Mouse (Mus musculus): Measurements from ENCODE around the gene Hoxc4.

The Hoxc4 gene

DNA sequence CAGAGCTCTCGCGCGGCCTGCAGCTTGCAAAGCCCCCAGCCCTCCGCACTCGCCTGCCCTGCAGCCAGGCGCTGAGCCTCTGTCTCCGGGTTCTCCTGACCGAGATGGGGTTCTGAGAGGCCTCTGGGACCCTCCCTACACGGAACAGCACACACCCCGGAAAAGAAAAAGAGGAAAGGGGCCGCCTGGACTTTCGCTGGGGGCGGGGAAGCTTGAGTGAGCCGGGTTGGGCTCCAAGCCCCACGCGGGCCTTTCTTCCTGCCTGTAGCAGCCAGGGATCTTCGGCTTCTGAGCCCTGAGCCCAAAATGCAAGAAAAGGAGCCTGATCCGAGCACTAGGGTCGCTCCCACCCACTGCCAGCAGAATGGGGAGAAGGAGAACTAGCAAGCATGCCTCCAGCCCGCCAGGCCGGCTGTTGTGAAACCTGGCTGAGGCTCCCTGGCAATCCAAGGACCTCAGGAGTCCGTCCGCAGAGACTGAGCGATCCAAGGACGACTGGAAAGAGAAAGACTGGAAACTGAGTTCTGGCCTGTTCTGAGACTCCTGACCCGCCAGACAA lies 6.7 kb upstream of the Hoxc4 start:
- DNase-seq (ENCODE audit: low read depth), result no peak

DNA sequence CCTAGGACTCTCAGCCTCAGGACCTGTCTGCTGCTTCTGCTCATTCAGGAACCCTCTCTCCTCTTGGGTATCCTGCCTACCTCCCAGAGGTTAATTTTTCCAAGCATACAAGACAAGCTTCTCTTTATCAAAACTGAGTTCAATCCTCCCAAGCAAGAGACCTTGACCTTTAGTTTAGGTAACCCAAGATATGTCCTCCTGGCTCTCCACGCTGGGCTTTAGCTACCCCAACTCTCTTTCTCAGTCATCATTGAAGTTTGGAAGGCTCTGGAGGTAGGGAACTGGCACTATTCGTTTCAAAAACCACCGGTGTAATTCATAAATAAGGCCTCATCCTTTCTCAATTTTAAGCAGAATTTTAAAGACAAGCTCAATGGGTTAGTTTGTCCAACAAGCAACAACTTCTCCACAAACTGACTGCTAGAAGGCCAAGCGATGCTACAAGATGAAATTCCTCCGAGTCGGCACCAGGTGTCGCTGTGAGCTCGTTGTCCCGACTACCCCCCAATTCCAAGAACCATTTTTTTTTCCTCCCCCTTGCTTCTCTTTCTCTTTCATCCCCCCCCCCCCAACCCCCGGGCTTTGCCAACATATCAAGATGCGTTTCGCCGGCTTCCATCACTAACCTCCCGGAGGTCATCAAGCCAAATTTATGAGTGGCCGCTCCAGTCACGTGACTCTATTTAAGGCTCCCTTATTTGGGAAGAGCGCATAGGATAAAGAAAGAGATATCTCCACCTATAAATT lies 5.3 kb upstream of the Hoxc4 start:
- peak; percentile 66 for DNase-seq (ENCODE audit: low read depth)

DNA sequence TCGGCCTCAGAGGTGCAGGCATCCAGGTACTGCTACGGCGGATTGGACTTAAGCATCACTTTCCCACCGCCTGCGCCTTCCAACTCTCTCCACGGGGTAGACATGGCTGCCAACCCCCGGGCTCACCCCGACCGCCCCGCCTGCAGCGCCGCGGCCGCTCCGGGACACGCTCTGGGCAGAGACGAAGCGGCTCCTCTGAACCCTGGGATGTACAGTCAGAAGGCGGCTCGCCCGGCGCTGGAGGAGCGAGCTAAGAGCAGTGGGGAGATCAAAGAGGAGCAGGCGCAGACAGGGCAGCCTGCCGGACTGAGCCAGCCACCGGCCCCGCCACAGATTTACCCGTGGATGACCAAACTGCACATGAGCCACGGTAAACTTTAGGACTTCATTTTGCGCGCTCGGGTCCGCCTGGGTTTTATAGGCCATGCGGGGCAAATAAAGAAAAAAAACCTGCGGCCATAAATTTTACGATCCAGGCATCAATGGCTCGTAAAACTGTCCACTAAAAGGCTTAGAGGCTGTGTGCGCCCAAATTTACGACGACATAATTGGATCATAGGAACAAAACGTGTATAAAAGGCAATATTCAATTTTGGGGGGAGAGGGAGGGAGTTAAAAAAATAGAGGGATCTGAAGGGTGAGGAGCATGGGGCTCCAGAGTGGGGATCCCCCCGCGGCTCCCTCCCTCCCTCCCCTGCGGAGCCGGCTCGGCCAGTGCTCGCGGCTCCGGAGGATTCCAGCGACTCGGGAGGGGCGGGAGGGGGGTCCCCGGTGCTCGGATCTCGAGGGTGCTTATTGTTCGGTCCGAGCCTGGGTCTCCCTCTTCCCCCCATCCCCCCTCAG lies 4.3 kb upstream of the Hoxc4 start:
- no peak for DNase-seq (ENCODE audit: low read depth)

DNA sequence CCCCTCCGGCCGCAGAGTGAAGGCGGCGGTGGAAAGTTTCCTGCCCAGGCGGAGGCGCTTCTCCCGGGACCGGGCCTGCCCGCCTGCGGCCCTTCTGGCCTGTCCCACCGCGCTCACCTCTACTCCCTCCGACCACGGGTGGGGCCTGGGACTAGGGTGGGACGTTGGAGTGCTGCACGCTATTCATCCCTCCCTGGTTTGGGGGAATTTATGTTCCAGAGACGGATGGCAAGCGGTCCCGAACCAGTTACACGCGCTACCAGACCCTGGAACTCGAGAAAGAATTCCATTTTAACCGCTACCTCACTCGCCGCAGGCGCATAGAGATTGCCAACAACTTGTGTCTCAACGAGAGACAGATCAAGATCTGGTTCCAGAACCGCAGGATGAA lies 3.7 kb upstream of the Hoxc4 start:
- no peak for DNase-seq (ENCODE audit: low read depth)

DNA sequence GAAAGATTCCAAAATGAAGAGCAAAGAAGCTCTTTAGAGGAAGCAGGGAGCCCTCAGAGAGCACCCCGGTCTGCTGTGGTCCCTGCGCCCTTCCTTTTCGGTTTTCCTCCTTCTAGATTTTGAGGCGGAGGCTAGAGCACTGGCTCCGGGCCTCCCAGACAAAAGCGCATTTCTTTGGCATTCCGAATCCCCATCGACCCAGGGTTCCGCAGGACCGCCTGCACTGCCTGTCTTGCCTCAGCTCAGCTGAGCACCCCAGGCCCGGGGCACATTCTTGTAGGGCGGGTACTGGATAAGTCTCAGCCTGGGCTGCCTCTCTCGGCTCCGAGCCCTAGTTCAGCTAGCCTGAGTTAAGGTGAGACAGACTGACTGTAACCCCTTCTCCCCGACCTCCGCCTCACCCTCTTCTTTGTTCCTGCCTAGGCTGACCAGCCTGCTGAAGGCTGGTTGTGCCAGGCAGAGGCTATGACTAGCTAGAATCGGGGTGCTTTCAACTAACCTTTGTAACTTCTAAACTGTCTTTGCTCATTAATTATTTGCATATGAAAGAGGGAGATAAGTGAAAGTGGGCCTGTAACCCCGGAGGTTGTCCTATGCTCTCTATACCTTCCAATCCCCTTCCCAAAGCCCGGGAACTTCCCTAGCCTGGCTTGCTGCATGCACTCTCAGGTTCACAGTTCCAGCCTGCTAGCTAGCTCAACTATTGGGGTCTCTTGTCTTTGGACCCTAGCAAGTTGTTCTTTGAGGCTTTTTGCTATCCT lies 3.1 kb upstream of the Hoxc4 start:
- no peak for DNase-seq (ENCODE audit: low read depth)

DNA sequence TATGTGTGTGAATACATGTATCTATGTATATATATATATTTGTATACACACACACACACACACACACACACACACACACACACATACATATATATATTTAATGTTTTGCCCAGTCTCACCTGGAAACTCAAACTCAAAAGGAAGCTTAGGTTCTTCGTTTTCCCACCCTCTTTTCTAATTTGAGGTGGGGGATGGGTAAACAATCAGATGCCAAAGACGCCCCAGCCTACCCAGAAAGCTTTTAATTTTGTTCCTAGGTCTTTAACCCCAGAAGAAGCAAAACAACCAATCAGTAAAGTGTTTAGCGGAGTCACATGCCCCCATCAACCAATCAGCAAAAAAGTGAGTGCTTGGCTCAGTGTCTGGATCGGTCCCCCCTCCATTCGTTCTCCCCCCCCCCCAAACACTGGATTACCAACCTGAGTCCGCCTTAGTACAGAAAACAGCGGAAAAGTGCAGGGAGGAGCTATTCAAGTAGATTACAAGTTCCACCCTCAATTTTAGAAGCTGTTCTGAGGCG lies 2.2 kb downstream of the Hoxc4 start:
- no peak for DNase-seq (ENCODE audit: low read depth)

DNA sequence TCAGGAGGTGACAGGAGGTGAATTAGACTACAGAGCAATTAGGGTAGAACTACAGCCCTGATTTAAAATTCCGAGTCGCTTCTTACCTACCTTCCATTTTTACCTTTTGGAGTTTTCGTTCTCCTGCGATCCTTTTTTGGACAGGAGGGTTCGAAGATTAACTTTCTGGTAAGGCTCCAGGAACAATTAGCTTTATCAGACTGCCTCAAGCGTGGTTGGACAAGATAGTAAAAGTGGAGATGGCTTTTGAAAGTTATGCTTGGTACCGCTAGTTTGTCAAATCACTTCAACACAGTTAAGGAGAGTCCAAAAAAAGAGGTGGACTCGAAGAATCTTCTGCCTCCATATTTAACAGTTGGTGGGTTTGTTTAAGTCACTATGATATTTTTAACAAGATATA lies 2.8 kb downstream of the Hoxc4 start:
- no peak for DNase-seq (ENCODE audit: low read depth)

DNA sequence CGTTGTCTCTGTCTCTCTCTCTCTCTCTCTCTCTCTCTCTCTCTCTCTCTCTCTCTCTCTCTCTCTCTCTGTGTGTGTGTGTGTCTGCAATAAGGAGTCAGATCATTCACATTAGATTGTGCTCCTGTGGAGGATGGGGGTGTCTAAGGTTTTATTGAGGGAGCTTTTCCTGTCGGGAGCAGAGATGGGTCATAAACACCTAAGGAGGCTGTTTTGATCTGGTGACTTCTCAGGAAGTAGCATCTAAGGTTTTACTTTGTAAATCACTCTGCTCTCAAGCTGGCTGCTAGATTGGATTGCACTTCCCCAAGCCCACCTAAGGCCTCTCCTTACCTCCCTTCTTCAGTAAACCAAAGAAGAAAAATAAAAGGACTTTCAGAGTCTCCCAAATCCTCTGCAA lies 5.4 kb downstream of the Hoxc4 start:
- DNase-seq (ENCODE audit: low read depth), result no peak

DNA sequence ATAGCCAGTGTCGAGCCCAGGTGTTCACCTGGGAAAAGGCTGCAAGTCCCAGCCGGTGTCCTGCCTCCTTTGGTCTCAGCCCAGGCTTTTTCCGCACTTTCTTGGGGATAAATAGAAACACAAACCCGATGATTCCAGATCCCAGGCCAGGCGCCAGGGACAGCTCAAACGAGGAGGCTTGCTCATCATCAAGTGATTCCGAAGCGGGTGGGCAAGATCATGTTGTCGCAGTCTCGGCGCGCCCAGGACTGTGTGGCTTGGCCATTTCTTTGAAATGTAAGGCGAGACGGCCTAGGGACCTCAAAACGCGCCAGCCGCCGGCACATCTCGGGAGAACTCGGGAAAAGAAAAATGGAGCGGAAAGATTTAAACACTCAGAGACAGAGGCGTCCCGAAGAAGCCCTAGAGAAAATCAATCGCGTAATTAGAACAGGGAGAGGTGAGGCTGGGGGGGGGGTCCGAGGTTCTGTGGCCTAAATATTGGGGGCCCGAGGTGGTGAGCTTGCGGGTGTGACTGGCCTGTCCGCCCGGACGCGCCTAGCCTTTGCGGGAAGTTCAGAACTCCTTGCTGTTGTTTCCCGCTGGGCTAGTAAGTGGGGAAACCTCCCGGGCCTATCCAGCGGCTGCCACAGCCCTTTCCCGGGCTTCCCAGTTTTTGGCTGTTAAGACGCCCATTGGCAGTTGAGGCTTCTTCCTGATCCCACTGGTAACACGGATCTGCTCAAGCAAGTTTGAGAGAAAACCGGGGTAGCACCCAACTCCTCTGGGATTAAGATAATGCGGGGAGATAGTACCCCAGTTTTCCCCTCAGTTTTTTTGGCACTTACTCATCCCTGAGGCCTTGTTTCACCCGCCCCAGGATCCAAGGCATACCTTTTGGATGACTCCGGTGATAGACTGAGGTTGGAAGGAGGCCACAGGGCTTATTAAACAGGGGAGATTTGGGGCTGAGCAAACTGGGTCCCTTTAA lies 8.8 kb downstream of the Hoxc4 start:
- DNase-seq (ENCODE audit: low read depth), result no peak

DNA sequence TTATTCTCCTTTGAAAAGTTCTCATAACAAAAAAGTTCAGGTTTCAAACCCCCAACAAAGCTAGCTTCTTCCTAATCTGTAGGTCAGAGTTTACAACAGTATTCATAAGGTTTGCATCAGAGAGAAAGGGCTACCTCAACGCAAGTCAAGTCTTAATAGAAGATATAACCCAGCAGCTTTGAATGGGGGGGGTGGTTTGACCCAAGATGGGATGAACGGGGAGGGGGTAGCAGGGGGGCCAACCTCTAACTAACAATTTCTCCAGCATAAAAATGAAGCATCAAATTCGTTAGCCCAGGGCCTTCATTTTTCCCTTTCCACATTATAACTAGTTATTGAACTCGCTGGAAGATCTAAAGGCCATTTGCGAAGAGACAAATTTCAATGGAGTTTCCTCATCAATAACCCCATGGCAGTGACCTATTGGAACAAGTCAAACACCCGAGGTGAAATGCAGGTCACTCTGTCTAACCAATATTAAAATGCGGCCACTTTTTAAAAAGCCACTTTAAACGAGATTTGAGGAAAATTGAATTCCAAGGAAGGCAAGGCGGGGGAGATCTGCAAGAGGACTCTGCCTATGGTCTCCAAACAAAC lies 10.3 kb downstream of the Hoxc4 start:
- DNase-seq (ENCODE audit: low read depth), result no peak

DNA sequence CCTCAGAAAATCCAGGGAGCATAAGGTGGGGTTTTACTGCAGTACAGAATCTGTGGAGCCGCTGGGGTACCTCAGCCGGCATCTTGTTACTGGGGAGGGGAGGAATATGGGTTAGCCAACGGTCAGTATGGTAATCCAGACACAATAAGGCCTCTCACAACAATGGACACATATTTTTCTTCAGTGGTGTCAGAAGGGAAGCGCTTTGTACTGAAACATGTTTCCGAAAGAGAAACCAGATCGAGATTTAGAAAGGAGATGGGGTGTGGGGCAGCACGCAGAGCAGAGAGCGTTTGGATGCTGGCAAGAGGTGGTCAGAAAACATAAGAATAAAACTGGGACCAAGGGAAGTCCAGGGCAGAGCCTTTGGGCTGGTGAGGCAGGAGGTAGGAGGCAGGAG lies 11.4 kb downstream of the Hoxc4 start:
- no peak for DNase-seq (ENCODE audit: low read depth)

DNA sequence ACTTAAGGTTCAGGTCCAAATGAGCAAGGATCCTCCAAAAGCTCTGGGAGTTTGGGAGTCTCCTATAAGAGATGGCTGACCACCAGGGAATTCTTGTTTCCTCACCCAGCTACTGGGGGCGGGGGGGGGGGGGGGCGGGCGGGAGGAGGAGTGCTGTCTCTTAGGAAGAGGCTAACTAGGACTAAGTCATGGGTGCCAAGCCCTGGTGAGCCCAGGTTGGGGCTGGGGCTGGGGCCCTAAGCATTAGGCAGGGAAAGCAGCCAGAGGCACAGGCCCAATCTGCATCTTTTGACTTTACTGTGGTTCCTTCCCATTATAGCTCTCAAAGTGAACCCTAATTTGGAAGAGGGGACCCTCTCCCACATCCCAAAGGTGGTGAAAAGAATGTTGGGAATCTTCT lies 13.4 kb downstream of the Hoxc4 start:
- no peak for DNase-seq (ENCODE audit: low read depth)

DNA sequence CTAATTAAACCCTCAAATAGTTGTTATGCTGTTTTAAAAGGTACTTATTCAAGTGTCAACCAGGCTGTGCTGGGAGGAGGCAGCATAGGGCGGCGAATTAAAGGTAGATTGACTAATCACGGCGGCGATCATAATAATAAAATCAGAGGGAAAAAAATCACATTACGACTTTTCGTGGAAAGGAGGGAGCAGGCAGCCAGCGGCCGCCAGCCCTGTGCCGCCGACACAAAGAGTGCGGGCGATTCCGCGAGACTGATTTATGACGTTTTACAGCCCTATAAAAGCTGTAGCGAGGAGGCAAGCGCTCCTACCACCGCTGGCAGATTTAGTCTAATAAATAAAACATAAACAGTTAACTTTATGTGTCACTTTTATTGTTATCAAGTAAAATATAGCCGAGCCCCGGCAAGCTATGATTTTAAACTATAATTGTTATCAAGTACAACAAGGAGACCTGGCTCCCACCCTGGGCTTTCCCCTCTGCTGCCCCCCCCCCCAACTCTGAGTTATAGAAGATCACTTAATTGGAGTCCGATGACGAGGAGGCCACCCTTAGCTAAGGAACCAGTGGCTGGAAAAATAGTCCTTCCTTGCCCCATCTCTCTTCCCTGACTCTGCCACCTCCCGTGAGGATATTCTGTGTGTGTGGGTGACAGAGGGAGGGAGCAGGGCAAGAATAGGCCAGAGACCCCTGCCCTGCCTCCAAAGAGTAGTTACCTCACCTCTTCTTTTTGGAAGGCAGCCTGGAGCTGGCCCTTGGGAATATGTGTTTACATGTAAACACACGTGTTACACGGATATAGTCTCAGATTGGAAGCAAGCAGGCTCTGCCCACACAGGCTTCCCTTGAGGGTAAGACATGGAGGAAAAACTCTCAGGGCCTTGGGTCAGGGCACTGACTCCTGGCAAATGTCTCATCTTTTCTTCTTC lies 14.2 kb downstream of the Hoxc4 start:
- no peak for DNase-seq (ENCODE audit: low read depth)

DNA sequence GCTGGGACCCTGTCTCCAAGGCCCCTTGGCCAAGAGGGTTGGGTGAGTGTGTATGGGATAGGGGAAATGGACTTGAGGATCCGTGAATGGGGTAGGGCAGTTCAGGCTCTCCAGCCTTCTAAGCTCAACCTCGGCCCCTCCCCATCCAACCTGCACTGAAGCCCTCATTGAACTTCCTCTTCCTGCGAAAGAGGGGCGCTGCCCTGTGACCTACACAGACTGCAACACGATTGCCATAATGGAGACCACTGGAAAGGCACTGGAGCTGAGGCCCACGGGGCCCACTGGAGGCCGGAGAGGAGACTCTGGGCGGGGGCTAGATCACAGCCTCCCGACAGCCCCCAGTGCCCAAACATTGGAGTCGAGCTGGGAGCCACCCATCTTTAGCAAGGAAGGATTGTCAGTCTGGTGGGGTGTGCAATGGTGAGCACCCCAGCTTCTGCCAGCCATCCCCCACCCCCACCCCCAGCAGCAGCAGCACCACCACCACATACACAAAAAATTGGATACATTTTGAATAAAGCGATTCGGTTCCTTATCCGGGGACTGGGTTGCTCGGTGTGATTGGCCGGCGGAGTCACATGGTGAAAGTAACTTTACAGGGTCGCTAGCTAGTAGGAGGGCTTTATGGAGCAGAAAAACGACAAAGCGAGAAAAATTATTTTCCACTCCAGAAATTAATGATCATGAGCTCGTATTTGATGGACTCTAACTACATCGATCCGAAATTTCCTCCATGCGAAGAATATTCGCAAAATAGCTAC lies 15.5 kb downstream of the Hoxc4 start:
- no peak for DNase-seq (ENCODE audit: low read depth)

DNA sequence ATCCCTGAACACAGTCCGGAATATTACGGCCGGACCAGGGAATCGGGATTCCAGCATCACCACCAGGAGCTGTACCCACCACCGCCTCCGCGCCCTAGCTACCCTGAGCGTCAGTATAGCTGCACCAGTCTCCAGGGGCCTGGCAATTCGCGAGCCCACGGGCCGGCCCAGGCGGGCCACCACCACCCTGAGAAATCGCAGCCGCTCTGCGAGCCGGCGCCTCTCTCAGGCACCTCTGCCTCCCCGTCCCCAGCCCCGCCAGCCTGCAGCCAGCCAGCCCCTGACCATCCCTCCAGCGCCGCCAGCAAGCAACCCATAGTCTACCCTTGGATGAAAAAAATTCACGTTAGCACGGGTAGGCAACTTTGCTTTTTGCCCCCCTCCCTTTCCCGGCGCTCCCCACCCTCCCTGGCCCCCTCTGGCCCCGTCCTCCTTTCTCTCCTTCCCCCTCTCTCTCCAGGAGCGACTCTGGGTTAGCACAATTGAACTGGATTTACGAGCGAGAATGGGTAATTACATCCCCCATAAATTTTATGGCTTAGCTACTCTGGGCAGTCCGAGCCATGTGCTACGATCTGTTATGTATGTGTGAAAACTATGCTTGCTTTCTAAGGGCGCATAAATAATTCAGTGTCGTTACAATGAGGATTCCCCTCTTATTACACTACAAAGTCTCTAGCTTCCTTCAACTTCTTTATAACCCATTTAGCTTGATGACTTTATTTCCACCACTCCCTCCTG lies 16.2 kb downstream of the Hoxc4 start:
- DNase-seq (ENCODE audit: low read depth), result no peak

DNA sequence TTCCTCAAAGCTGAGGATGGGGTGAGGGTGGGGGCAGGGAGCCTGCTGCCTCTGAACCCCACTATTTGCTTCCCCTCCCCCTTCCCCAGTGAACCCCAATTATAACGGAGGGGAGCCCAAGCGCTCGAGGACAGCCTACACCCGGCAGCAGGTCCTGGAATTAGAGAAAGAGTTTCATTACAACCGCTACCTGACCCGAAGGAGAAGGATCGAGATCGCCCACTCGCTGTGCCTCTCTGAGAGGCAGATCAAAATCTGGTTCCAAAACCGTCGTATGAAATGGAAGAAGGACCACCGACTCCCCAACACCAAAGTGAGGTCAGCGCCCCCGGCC lies 16.8 kb downstream of the Hoxc4 start:
- no peak for DNase-seq (ENCODE audit: low read depth)

DNA sequence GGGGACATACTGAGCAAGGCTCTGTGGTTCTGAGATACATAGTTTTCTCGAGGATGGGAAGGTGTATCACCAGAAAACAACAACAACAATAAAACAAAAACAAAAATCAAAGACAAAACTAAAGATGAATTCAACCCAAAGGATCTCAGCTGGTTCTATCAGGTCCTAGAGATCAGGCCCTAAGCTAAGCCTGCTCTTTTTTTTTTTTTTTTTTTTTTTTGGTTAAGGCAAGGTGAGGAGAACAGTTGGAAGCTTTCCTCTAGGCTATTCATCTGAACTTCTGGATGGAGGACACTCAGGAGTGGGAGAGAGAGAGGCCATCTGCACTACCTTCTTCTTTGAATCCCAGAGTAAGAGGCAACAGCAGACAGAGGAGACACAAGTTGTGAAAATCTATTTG lies 18.8 kb downstream of the Hoxc4 start:
- DNase-seq (ENCODE audit: low read depth), result no peak
